Mouse (Mus musculus): Measurements from ENCODE around the gene Vash2. TPM values are rescaled to one million over a fixed set of nuclear protein-coding genes. Genes with fewer than 3 reads are reported as not detected.
"Not testable (repeated sequence)": the region's sequence is repeated elsewhere in the genome, so short reads cannot be mapped to it uniquely, and the experiment has no call there.

Vash2 gene
- polyA plus RNA-seq, 1 experiment: 0.56 TPM

- no peak for DNase-seq (ENCODE audit: low spot score)
Measured at GRCm38 (mm10) chr1:190927311-190927710, 51.8 kb downstream of the Vash2 start.

GRCm38 (mm10) chr1:190924812-190925211 lies 54.3 kb downstream of the Vash2 start, which contains the start of gene Angel2:
Gene Angel2, plus strand, starts transcription at chr1:190925112.
- DNase-seq (ENCODE audit: low spot score): not testable (repeated sequence)

GRCm38 (mm10) chr1:190919725-190920469 lies 59.2 kb downstream of the Vash2 start:
- DNase-seq (ENCODE audit: low spot score): no peak

- no peak for DNase-seq (ENCODE audit: low spot score)
Measured at GRCm38 (mm10) chr1:190918938-190919337, 60.2 kb downstream of the Vash2 start.

DNA sequence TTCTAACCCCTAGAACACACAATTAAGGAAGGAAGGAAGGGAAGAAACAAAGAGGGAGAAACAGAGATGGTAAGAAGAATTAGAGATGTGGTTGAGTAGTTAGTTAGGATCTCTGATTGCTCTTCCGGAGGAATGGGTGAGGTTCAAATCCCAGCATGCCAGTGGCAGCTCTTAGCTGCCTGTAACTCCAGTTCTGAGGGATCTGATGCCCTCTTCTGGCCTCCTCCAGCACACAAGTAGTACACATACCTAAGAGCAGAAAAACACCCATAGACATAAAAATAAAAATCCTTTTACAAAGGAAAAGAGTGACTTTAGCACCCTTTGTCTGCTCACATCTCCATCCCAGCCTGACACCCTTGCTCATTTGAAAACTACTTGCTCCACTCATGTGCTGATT lies 66.5 kb downstream of the Vash2 start:
- DNase-seq (ENCODE audit: low spot score): no peak

DNA sequence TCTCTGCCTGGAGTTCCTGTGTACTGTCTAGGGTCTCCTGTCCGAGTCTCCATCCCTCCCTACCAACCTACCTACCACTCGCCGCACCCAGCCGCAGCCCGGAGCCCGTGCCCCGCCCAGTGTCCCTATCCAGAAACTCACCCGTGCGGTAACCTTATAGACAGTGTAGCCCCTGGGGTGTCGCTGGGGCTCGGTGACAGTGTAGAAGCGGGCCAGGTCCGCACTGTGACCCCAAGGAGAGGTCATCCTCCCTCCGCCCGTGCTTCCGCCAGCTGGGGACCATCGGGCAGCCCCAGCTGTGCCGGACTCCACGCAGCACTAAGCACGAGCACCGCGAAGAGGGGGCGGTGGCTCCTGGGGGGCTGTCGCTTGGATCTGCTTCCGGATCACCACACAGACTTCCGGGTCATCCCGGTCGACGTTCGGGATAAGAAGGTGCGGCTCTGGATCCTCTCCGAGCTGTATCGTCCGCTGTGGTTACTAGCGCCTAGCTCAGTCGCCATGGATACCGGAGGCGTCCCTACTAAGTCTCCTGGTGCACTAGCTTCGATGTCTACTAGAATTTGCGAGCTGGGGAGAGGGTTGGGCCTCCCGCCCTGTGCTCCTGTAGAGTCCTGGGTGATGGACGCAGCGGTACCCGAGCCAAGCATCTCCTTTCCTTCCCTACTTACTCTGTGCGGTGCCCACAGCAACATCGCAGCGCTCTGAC lies 67.5 kb downstream of the Vash2 start, which contains the start of gene Rps6kc1:
TSS of gene Rps6kc1 (minus strand) at position 356 of the 709 bp plus-strand sequence.
- peak; percentile 70 for DNase-seq (ENCODE audit: low spot score)

GRCm38 (mm10) chr1:190910836-190911235 lies 68.3 kb downstream of the Vash2 start:
- DNase-seq (ENCODE audit: low spot score): no peak

DNA sequence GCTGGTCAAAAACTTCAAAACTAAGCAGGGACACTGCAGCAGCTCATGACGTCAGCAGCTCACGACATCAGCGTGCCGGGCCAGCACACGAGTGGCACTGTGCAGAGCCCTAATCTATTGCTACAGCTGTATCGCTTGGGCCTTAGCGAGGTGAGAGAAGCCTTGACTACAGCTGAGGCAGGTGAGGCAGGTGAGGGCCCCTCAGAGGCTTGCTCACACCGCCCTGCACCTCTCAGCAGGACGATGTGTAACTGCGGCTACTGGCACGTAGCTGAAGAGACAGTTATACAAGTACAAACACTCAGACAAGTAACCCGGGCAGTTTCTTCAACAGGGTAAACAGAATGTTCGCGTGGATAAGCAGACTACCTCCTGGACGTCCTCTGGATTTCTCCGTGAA lies 74.4 kb downstream of the Vash2 start:
- no peak for DNase-seq (ENCODE audit: low spot score)

DNA sequence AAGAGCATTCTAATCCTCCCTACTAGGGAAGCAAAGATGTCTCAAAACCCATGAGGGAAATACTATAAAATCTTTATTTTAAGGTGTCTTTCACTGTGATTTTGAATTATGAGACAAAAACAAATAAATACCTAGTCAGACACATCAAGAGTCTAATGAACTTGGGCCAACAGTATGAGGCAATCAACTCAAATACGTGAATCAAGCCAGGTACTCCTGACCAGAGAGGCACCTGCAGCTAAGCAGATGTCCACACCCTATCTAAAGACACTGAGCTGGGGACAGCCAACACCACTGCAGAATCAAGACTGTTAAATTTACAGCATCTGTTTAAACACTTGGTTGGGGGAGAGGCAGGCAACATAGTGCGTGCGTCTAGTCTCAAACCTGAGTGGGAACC lies 75.0 kb downstream of the Vash2 start:
- DNase-seq (ENCODE audit: low spot score): no peak

DNA sequence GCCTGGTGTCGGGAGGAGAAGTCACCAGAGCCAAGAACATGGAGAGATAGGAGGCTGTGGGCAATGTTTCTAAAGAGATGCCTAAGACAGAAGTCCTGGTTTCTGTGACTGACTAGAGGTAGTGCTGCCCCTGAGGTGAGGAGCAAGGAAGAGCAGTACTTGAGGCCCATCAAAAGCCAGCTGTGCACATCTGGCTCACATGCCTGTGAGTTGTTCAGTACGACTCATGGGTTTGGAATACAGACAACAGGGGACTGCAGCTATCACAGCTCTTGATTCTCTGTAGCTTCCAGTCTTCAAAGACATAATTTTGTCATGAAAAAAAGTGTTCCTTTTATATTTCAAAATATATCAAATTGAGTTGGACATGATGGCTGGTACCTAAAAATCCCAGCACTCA lies 78.0 kb downstream of the Vash2 start:
- no peak for DNase-seq (ENCODE audit: low spot score)

- no peak for DNase-seq (ENCODE audit: low spot score)
Measured at GRCm38 (mm10) chr1:190898899-190899575, 80.1 kb downstream of the Vash2 start.

GRCm38 (mm10) chr1:190898186-190898585 lies 80.9 kb downstream of the Vash2 start:
- DNase-seq (ENCODE audit: low spot score): no peak

Other genes with a start within 250 kb of the Vash2 start
- gene Rps6kc1, start 67.5 kb downstream of the Vash2 start, polyA plus RNA-seq (2012; rRNA removed): 9.5 and 13.8 TPM in 2 replicates
- 45.3 and 50.5 TPM in 2 replicates for gene Angel2, start 54.2 kb downstream of the Vash2 start, polyA plus RNA-seq (2012; rRNA removed)
- 16.5 and 18.3 TPM in 2 replicates for gene Flvcr1, start 46.9 kb upstream of the Vash2 start, polyA plus RNA-seq (2012; rRNA removed)
- gene Spata45, start 57.3 kb upstream of the Vash2 start, polyA plus RNA-seq (2012; rRNA removed): not detected in 2 replicates
- gene Tatdn3, start 83.6 kb upstream of the Vash2 start, polyA plus RNA-seq (2012; rRNA removed): 32.4 and 36.2 TPM in 2 replicates
- 0.80 and 1.3 TPM in 2 replicates for gene Nsl1, start 83.7 kb upstream of the Vash2 start, polyA plus RNA-seq (2012; rRNA removed)
- gene Batf3, start 118.6 kb upstream of the Vash2 start, polyA plus RNA-seq (2012; rRNA removed): 4.5 and 4.7 TPM in 2 replicates
- not detected in 2 replicates for gene Fam71a, start 185.5 kb upstream of the Vash2 start, polyA plus RNA-seq (2012; rRNA removed)
- gene Atf3, start 238.7 kb upstream of the Vash2 start, polyA plus RNA-seq (2012; rRNA removed): 4.6 and 9.8 TPM in 2 replicates

Data from urinary bladder, adult 2 months (tissue).